Mouse (Mus musculus) frontal cortex, postnatal 10 days (tissue): Measurements from ENCODE around the gene Dcps.
A peak's percentile ranks its signal among the peaks of the same experiment; 100 is the strongest.
"Not testable (repeated sequence)": the region's sequence is repeated elsewhere in the genome, so short reads cannot be mapped to it uniquely, and the experiment has no call there.

Source experiments
- DNase-seq, 2 experiments: peaks; one replicate each; pipeline ENCODE4 v3.0.0; 2022; ENCODE audit warnings: low spot score in 2 of 2, mixed read lengths in 1 of 2

Dcps gene

GRCm38 (mm10) chr9:35176124-35176659 is 331 bp upstream of the Dcps start:
- no peak for DNase-seq

- DNase-seq: no peak
These were observed 2.5 kb downstream of the Dcps start for GRCm38 (mm10) chr9:35173331-35173730.

- DNase-seq: no peak
These were observed 5.8 kb downstream of the Dcps start for GRCm38 (mm10) chr9:35170071-35170470.

DNA sequence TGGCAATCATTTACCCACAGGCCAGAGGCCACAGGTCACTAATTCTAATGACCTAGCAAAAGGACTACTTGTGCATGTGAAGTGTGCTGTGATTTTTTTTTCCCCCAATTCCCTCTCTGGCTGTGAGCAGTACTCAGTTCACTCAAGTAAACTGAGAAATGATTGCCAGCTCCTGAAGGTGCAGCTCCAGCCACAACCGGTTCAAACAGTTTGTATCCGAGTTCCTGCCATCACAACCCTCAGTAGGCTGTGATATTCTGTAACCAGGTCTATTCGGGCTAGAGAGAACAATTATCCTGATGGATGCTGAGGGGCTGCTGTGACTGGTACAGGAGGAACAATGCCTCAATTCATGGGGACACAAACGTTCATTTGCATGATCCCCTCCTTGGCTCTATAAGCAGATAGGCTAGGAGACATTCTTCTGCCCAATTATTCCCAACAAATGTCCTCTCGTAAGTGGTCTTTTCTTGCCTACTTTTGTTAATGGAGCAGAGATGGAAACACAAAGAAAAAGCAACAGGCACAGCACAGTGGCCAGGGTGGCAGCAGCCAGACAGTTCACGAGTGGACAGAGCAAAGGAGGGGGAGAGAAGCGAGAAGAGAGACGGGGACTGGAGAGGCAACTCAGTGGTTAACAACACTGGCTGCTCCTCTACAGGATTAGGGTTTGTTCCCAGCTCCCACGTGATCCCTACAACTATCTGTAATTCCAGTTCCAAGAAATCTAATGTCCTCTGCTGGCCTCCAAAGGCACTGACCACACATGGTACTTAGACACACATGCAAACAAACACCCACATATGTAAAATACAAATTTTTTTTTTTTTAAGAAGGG is 8.8 kb downstream of the Dcps start:
- no peak for DNase-seq

- no peak for DNase-seq
These were observed 9.6 kb downstream of the Dcps start for GRCm38 (mm10) chr9:35166144-35166797.

GRCm38 (mm10) chr9:35164142-35164874 is 11.6 kb downstream of the Dcps start:
- no peak for DNase-seq

DNA sequence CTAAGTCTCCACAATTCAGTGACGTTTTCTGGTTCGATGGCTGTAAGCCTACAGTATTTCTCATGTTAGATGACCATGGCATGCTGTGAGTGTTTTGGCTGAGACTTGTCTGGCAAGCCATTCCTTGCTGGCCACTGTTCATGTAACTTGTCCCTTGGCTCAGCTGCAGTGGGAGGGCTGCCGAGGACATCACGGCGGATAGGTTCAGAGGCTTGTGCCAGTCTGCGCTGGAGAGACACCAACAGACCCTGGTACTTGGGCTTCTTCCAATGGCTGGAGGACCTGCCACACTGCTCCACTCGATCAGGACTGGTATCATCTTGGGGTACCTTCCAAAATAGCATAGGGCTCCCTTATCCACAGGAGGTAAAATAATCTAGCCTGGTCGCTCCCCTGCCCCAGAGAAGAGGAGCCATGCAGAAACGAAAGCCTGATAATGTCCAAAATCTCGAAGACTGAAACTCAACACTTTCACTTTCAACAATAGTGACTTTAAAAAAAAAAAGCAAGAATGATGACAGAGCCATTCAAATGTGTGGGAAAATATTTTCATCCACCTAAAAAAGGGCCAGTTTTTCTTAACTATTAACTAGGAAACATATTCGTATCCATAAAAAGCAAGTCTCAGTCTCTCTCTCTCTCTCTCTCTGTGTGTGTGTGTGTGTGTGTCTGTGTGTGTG is 12.7 kb downstream of the Dcps start:
- DNase-seq: peak; percentile 23 to 38

GRCm38 (mm10) chr9:35161721-35162120 is 14.1 kb downstream of the Dcps start:
- DNase-seq: no peak

DNA sequence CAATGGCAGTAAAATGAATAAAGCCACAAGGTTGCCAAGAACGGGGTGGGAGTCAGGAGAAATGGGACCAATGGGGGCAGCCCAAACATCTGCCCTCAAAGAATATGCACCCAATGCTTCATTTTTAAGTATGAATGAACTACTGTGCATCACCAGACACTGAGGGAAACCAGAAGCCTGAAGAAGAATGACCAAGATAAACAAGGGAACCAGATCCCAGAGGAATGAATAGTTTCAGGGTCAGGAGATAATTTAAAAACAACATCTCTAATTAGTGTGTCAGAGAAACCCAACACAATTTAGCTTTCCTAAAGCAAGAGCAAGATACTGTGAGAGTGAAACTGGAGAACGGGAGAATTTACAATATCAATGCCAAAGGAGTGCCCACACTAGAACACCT is 15.2 kb downstream of the Dcps start:
- no peak for DNase-seq

DNA sequence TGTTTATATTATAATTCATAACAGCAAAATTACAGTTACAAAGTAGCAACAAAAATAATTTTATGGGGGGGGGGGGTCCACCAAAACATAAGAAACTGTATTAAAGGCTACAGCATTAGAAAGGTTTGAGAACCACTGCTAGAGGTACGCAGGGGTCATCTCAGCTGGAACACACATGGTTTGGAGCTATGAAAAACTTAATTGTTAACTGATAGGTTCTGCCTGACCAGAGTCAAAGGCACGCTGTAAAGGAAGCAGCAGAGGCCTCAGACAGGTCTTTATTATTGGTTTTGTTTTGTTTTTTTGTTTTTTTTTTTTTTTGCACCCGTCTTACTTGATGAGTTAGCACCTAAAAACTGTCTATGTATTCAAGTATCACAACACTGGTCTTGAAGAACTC is 17.4 kb downstream of the Dcps start:
- DNase-seq: no peak

DNA sequence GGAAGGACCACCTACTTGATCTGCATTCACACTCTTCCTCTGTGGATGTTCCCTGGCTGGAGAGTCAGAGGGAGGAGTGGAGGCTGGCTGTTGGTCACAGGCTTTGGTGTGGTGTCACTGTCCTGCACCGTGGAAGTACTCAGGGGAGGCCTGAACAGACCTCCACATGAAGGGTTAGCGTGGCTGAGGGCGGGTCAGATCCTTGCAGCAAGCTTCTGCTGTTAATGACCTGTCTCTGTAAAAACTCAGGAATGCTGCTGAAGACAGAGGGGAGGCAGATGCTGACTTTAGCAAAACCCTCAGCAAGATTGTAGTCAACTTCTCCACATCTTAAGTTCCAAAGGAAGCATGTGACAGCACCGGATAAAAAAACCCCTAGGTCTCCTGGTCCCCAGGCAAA is 19.0 kb downstream of the Dcps start:
- no peak for DNase-seq

GRCm38 (mm10) chr9:35156002-35156710 is 19.7 kb downstream of the Dcps start:
- DNase-seq: no peak

DNA sequence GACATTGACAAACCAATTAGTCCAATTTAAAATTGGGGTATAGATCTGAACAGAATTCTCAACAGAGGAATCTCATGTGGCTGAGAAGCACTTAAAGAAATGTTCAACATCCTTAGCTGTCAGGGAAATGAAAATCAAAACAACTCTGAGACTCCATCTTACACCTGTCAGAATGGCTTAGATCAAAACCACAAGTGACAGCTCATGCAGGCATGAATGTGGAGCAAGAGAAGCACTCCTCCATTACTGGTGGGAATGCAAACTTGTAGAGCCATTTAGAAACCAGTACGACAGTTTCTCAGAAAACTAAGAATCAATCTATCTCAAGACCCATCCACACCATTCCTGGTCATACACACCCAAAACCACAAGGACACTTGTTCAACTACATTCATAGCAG is 22.9 kb downstream of the Dcps start:
- DNase-seq: no peak

DNA sequence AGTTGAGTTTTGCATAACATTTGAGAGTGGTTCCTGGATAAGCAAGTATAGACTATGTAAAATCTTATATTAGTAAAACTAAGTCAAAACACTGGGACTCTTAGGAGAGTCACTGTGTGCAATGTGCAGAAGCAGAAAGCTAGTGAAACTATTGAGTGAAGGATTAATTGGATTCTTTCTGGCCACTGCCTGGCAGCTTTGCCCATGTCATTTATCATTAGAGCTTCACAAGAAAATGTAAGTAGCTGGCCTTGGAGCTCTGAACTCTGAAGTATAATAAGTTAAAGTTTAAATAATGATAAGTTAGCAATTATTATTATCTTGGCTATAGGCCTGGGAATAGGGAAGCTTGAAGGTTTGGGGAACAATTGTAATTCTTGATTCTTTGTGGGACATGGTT is 27.0 kb downstream of the Dcps start:
- DNase-seq: not testable (repeated sequence)

GRCm38 (mm10) chr9:35147261-35147660 is 28.6 kb downstream of the Dcps start:
- DNase-seq: not testable (repeated sequence)

DNA sequence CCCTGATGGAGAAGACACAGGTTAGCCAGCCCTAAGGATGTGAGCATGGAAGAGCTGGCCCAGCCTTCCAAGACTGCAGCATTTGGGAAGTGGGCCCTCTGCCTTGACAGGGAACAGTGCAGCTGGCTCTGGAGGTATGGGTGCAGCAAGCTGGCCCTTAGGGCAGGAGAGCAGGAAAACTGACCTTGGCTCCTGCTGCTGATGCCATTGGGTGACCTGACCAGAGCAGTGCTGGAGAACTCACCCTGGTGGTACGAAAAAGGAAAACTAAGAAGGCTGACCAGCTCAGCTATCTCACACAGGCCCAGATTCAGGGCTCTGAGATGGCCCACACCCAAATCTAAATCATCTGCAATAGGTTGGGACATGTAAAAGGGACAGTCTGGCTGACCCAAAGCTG is 30.0 kb downstream of the Dcps start:
- no peak for DNase-seq

DNA sequence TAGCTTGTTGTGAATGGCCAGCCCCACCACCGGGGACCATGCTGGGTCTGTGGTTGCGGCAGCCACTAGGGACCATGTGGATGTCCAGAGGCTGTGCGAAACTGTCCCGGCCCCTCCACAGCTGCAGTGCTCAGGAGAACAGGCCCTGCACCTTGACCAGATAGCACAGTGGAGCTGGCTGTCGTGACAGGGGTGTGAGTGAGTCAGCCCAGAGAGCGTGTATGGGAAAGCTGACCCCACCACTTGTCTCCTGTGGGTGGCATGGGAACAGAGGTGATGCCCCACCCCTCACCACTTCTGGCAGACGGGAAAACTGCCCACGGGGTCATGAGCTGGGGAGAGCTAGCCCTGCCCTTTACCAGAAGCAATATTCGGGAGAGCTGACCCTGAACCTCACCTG is 30.7 kb downstream of the Dcps start:
- no peak for DNase-seq

GRCm38 (mm10) chr9:35142221-35142620 is 33.6 kb downstream of the Dcps start:
- DNase-seq: no peak

GRCm38 (mm10) chr9:35139231-35139744 is 36.6 kb downstream of the Dcps start:
- DNase-seq: no peak

DNA sequence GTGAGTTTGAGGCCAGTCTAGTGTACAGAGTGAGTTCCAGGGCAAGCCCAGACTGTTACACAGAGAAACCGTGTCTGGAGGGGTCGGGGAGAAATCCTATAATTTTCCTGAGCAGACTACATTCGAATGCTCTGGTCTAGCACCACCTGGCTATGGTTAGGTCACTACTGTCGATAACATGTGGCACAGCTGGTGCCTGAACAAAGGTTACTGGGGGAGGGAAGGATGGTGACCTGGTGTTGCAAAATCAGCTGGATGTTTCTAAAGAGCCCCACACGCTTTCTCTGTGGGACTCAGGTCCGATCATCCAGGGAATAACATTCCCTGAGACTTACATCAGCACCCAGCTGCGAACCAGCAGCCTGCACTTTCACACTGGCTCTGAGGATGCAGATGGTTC is 37.8 kb downstream of the Dcps start:
- no peak for DNase-seq

GRCm38 (mm10) chr9:35135575-35135974 is 40.3 kb downstream of the Dcps start:
- DNase-seq: no peak
